Mouse (Mus musculus): ENCODE results near the gene 2510002D24Rik. TPM values are rescaled to one million over a fixed set of nuclear protein-coding genes. Genes with fewer than 3 reads are reported as not detected.
"Not testable (repeated sequence)": the region's sequence is repeated elsewhere in the genome, so short reads cannot be mapped to it uniquely, and the experiment has no call there.

Gene 2510002D24Rik
- polyA plus RNA-seq, 1 experiment from 2014 or later: 38.9 TPM

- Histone ChIP-seq H3K9me3 (no peaks in the 10 kb centered on the region), H3K27me3 (no peaks in the 10 kb centered on the region), H3K4me2 (peak within 1 kb of the TSS; percentile 81), H3K36me3 (peaks cover 52% of the 10 kb centered on the region), H3K9ac (replicated peaks) (peak within 1 kb of the TSS; percentile 86), H3K4me1 (replicated peaks) (peaks cover 20% of the 10 kb centered on the region), H3K27ac (peak within 1 kb of the TSS; percentile 82), H3K4me3 (replicated peaks) (peak within 1 kb of the TSS; percentile 78)
- ATAC-seq (ENCODE audit: insufficient number of reproducible peaks, insufficient read depth, low FRiP score, low TSS enrichment, low read depth): peak; percentile 95
- under 1% methylated on average over 42 of the region's 42 CpGs for WGBS
Measured at GRCm38 (mm10) chr16:18811468-18812384, 24.7 kb upstream of the 2510002D24Rik start, which contains the start of the genes Ufd1 and Cdc45. Gene Ufd1 (plus strand): TSS chr16:18811779. Gene Cdc45 (minus strand): TSS chr16:18811987.

DNA sequence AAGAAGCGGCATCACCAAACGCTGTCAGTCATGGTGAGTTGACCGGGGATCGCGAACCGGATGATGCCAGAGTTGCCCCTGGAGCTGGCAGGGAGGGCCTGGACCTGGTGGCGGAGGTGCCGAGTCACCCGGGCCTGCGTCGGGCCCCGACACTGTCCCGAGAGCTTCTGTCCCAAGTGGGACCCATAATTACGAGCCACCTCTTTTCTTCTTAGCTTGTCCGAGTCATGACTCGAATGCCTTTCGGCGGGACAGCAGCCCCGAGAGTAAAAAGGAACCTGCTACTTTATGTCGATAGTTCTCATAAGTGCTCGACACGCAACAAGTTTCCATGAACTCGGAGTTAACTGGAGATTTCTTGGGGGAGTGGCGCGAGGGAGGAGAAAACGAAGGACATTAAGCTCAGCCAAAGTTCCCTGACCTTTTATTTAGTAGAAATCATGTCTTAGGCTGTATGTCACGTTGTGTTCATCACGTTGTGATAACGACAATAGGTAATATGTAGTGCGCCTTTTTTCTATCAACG lies 23.9 kb upstream of the 2510002D24Rik start:
- Histone ChIP-seq H3K4me2 (peak overlapping the region; percentile 81), H3K36me3 (peaks cover 52% of the 10 kb centered on the region), H3K27me3 (no peaks in the 10 kb centered on the region), H3K4me1 (replicated peaks) (peaks cover 20% of the 10 kb centered on the region), H3K9me3 (no peaks in the 10 kb centered on the region), H3K9ac (replicated peaks) (peak overlapping the region; percentile 86), H3K27ac (peak overlapping the region; percentile 82), H3K4me3 (replicated peaks) (peak overlapping the region; percentile 78)
- 2% methylated on average over 31 of the region's 31 CpGs for WGBS
- ATAC-seq (ENCODE audit: insufficient number of reproducible peaks, insufficient read depth, low FRiP score, low TSS enrichment, low read depth): peak; percentile 23

GRCm38 (mm10) chr16:18822356-18822755 lies 14.0 kb upstream of the 2510002D24Rik start:
- WGBS: 89% methylated on average over 1 of the region's 1 CpGs
- Histone ChIP-seq H3K4me2 (no peak overlapping the region), H3K27ac (no peak overlapping the region), H3K4me3 (replicated peaks) (no peak overlapping the region), H3K4me1 (replicated peaks) (no peaks in the 10 kb centered on the region), H3K9ac (replicated peaks) (no peak overlapping the region), H3K9me3 (no peaks in the 10 kb centered on the region), H3K27me3 (no peaks in the 10 kb centered on the region), H3K36me3 (peaks cover 100% of the 10 kb centered on the region)
- ATAC-seq (ENCODE audit: insufficient number of reproducible peaks, insufficient read depth, low FRiP score, low TSS enrichment, low read depth): no peak

- WGBS: 81% methylated on average over 4 of the region's 4 CpGs
- Histone ChIP-seq H3K9me3 (no peaks in the 10 kb centered on the region), H3K4me2 (no peak overlapping the region), H3K36me3 (peaks cover 100% of the 10 kb centered on the region), H3K27me3 (no peaks in the 10 kb centered on the region), H3K27ac (no peak overlapping the region), H3K4me3 (replicated peaks) (no peak overlapping the region), H3K9ac (replicated peaks) (no peak overlapping the region), H3K4me1 (replicated peaks) (no peaks in the 10 kb centered on the region)
- ATAC-seq (ENCODE audit: insufficient number of reproducible peaks, insufficient read depth, low FRiP score, low TSS enrichment, low read depth): no peak
Measured at GRCm38 (mm10) chr16:18822925-18823324, 13.5 kb upstream of the 2510002D24Rik start.

DNA sequence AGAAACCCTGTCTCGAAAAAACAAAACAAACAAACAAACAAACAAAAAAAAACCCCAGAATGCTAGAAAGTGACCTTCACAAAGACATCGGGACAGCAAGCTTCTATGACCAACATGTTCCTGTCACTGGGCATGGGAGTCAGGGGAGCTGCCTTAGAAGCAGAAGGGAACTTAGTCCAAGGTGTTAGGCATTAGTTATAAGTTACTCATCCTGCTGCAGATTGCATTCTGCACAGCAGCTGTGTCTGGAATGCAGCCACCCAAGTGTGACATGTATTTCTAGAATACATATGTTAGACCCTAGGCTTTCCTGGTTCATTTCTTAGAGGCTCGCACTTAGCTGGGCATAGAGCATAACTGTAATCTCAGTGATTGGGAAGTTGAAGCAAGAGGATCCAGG lies 7.7 kb upstream of the 2510002D24Rik start:
- H3K4me2 ChIP-seq: no peak overlapping the region
- H3K27me3 ChIP-seq: no peaks in the 10 kb centered on the region
- H3K9ac ChIP-seq (replicated peaks): no peak overlapping the region
- WGBS: 95% methylated on average over 3 of the region's 3 CpGs
- no peak overlapping the region for H3K4me3 ChIP-seq (replicated peaks)
- no peaks in the 10 kb centered on the region for H3K4me1 ChIP-seq (replicated peaks)
- no peak for ATAC-seq (ENCODE audit: insufficient number of reproducible peaks, insufficient read depth, low FRiP score, low TSS enrichment, low read depth)
- H3K9me3 ChIP-seq: no peaks in the 10 kb centered on the region
- H3K27ac ChIP-seq: no peak overlapping the region
- H3K36me3 ChIP-seq: peaks cover 99% of the 10 kb centered on the region

- Histone ChIP-seq H3K27ac (no peak overlapping the region), H3K27me3 (no peaks in the 10 kb centered on the region), H3K4me1 (replicated peaks) (no peaks in the 10 kb centered on the region), H3K9ac (replicated peaks) (no peak overlapping the region), H3K4me2 (no peak overlapping the region), H3K4me3 (replicated peaks) (no peak overlapping the region), H3K9me3 (no peaks in the 10 kb centered on the region), H3K36me3 (peaks cover 99% of the 10 kb centered on the region)
- 95% methylated on average over 6 of the region's 6 CpGs for WGBS
- no peak for ATAC-seq (ENCODE audit: insufficient number of reproducible peaks, insufficient read depth, low FRiP score, low TSS enrichment, low read depth)
Measured at GRCm38 (mm10) chr16:18829102-18829501, 7.3 kb upstream of the 2510002D24Rik start.

DNA sequence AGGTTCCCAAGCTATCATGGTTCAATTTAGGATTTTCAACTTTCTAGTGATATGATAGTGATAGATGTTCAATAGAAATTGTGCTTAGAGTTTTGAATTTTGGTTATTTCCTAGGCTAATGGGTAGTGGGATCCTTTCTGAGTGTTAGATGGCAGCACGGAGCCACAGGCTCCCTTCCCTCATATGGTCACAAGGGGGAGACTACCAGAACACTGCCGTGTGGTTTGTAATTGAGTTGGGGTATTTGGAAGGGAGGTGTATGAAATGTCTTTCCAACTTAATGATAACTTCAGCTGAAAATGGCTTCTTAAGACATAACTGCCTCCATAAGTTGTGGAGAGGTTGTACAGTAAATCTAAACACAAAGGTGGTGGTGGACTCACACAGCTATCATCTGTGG lies 2.9 kb upstream of the 2510002D24Rik start:
- peaks cover 5% of the 10 kb centered on the region for H3K4me1 ChIP-seq (replicated peaks)
- H3K36me3 ChIP-seq: peaks cover 73% of the 10 kb centered on the region
- H3K9ac ChIP-seq (replicated peaks): no peak overlapping the region
- H3K9me3 ChIP-seq: no peaks in the 10 kb centered on the region
- 81% methylated on average over 2 of the region's 2 CpGs for WGBS
- H3K4me3 ChIP-seq (replicated peaks): no peak overlapping the region
- no peak for ATAC-seq (ENCODE audit: insufficient number of reproducible peaks, insufficient read depth, low FRiP score, low TSS enrichment, low read depth)
- H3K27ac ChIP-seq: no peak overlapping the region
- no peak overlapping the region for H3K4me2 ChIP-seq
- no peaks in the 10 kb centered on the region for H3K27me3 ChIP-seq

DNA sequence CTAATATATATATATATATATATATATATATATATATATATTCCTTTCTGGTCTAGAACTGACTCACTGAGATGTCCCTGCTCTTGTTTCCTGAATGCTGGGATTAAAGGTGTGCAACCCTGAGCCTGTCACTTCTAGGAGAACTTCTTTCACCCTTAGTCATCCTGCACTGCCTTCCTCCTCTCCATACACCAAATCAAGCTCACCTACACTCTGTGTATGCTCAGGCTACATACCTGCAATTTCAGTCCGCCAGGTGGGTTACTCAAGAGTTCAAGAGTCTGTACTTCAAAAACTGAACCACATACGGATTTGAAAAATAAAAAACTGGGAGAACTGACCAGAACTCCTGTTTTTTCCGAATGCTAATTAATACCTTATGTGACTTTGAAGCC lies 308 bp upstream of the 2510002D24Rik start:
- WGBS: 18% methylated on average over 3 of the region's 3 CpGs
- Histone ChIP-seq H3K27ac (no peak overlapping the region), H3K27me3 (no peaks in the 10 kb centered on the region), H3K36me3 (peaks cover 58% of the 10 kb centered on the region), H3K9ac (replicated peaks) (no peak overlapping the region), H3K4me2 (peak overlapping the region; percentile 72), H3K4me3 (replicated peaks) (peak overlapping the region; percentile 91), H3K4me1 (replicated peaks) (peaks cover 5% of the 10 kb centered on the region), H3K9me3 (no peaks in the 10 kb centered on the region)
- ATAC-seq (ENCODE audit: insufficient number of reproducible peaks, insufficient read depth, low FRiP score, low TSS enrichment, low read depth): peak; percentile 54

- Histone ChIP-seq H3K27ac (no peak overlapping the region), H3K4me1 (replicated peaks) (peaks cover 5% of the 10 kb centered on the region), H3K9ac (replicated peaks) (no peak overlapping the region), H3K4me3 (replicated peaks) (no peak overlapping the region), H3K36me3 (peaks cover 36% of the 10 kb centered on the region), H3K9me3 (no peaks in the 10 kb centered on the region), H3K27me3 (no peaks in the 10 kb centered on the region), H3K4me2 (no peak overlapping the region)
- 93% methylated on average over 4 of the region's 4 CpGs for WGBS
- ATAC-seq (ENCODE audit: insufficient number of reproducible peaks, insufficient read depth, low FRiP score, low TSS enrichment, low read depth): no peak
Measured at GRCm38 (mm10) chr16:18838346-18838745, 2.0 kb downstream of the 2510002D24Rik start.

DNA sequence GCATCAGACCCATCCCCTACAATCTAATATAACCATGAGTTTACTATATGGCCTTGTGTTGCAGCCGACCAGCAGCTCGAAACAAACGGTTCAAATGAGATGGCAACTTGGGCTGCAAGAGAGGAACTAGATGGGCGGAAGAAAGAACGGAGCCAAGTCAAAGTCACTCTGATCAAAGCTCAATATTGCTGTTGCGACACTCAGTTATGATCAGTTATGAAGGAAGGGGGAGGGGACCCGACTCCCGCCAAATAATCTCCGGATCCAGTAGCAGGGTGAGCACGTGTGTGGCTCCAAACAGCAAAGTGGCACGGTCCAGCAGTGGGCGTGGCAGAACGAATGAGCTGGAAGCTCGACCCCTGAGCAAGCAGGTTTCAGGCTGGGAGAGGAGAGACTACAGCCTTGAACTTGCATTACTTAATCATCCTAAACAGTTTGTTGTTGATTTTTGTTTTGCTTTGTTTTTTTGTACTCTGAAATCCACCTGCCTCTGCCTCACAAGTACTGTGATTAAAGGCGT lies 10.0 kb downstream of the 2510002D24Rik start:
- Histone ChIP-seq H3K27ac (no peak overlapping the region), H3K4me2 (no peak overlapping the region), H3K4me1 (replicated peaks) (no peaks in the 10 kb centered on the region), H3K4me3 (replicated peaks) (no peak overlapping the region), H3K27me3 (no peaks in the 10 kb centered on the region), H3K9ac (replicated peaks) (no peak overlapping the region), H3K9me3 (peaks cover 13% of the 10 kb centered on the region; the same call in 1 of the 2 replicates), H3K36me3 (no peaks in the 10 kb centered on the region)
- 82% methylated on average over 15 of the region's 15 CpGs for WGBS
- no peak for ATAC-seq (ENCODE audit: insufficient number of reproducible peaks, insufficient read depth, low FRiP score, low TSS enrichment, low read depth)

GRCm38 (mm10) chr16:18849521-18850190 lies 13.3 kb downstream of the 2510002D24Rik start:
- not testable (repeated sequence) for H3K36me3 ChIP-seq; H3K4me3 ChIP-seq (replicated peaks); H3K4me2 ChIP-seq; H3K9me3 ChIP-seq; H3K27me3 ChIP-seq; H3K4me1 ChIP-seq (replicated peaks); ATAC-seq (ENCODE audit: insufficient number of reproducible peaks, insufficient read depth, low FRiP score, low TSS enrichment, low read depth); H3K27ac ChIP-seq; H3K9ac ChIP-seq (replicated peaks)
- 90% methylated on average over 16 of the region's 17 CpGs for WGBS

Measured in limb, embryonic 12.5 days (tissue).